Mouse (Mus musculus): ENCODE results near the gene Pnpla8. TPM values are rescaled to one million over a fixed set of nuclear protein-coding genes. Genes with fewer than 3 reads are reported as not detected.
A peak's percentile ranks its signal among the peaks of the same experiment; 100 is the strongest.
"Not testable (repeated sequence)": the region's sequence is repeated elsewhere in the genome, so short reads cannot be mapped to it uniquely, and the experiment has no call there.

Pnpla8 gene
- 100 to 1,000 TPM; 126 to 150 TPM for total RNA-seq (2021)
- long read RNA-seq, experiment 1, full-length matches to known transcripts: 266 of 333 reads
- long read RNA-seq, experiment 1, partial matches to known transcripts: 13 of 333 reads
- long read RNA-seq, experiment 1, other reads (novel, unspliced or antisense): 54 of 333 reads
- long read RNA-seq, experiment 2, full-length matches to known transcripts: 232 of 285 reads
- long read RNA-seq, experiment 2, partial matches to known transcripts: 12 of 285 reads
- long read RNA-seq, experiment 2, other reads (novel, unspliced or antisense): 41 of 285 reads

DNA sequence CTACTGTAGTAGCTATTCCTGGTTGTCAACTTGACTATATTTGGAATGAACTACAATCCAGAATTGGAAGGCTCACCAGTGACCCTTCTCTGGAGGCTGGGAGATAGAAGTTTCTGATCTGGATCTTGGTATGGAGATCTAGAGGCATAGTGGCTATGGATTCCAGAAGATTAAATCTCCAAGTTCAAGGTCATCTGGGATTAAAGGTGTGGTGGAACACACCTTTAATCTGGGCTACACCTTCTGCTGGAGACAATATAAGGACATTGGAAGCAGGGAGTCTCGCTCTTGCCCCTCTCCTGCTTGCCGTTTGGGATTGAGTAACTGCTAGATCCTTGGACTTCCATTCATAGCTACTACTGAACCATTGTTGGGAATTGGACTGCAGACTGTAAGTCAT lies at the start of gene Pnpla8:
Pnpla8 (plus strand) TSS at position 301 of the 400 bp plus-strand sequence.
- DNase-seq (ENCODE audit: low spot score): not testable (repeated sequence)

DNA sequence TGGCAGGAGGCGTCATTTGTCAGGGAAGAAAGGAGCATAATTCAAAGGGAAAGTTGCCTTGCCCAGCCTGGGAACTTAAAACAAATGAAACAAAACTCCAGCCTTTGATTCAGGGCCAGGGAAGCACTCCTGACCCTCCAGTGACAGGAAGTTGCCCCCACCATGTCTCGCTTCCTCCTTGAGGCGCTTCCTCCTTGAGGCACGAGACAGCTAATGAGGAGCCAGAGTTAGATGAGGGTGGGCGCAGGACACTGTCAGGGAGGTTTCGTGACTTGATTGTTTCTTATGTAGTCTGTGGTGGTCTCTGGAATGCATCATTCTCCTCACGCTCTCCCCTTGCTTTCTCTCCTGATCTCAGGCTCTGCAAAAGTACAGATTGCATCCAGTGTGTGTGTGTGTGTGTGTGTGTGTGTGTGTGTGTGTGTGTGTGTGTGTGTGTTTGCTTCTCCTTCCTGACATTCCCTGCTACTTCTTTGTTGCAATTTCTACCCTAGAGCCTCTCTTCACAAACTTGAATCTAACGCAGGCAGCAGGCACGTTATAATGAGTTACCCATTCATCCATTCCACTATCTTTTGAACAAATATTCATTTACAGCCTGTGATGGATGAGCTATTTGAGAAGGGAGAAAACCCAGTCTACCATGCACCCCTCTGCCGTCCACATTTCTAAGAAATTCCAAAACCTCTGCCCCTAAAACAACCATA lies 44.7 kb upstream of the Pnpla8 start:
- DNase-seq (ENCODE audit: low spot score): no peak

DNA sequence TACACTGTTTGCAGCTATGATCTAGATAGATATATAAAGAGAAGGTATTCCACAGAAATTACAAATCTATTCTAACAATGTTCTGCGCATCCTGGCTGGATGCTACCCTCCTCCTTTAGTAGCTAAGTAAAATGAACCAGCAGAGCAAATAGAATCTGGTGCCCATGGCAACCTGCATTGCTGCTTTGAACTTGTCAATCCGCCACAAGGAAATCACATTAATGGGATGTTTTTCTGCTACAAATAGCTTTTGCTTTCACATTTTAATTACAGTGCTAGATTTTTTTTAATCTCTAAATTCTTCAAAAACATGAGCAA lies 44.2 kb upstream of the Pnpla8 start:
- no peak for DNase-seq (ENCODE audit: low spot score)

DNA sequence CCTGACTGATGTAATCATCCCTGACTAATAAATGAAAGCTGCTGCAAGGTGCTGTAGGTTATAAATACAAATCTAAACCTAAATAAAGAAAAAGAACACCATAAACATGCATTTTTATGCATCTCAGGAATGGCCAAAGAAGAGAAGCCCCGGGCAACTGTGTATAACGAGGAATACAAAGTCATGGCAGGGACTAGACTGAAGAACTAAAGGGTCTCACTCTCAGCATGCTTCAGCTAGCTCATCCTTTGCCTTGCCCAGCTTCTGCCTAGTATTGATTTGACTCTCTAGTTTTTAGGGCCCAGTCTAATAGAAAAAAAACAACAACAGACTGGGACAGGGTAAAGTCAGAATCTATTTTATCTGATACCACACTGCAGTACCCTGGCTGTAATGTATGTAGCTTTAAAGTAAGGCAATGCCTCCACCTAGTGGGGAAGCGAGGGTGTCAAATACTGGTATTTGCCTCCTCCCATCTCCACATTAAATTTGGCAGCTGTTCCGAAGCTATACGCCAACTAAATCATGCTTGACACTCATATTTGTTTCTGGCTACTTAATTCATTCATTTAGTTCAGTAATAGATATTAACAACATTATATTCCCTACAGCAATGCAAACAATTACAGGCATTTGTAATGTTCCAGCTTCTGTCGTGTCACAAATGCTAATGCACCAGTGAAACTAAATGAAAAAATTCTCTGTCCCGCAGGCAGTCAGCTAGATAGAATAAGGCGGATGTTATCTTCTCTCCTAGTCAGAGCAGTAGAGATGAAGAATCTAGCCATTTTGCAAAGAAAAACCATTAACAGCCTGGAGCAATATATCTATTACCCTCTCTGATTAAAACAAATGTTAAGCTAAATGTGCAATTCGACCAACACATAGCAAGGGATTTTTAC lies 39.8 kb upstream of the Pnpla8 start:
- peak; percentile 4 for DNase-seq (ENCODE audit: low spot score)

DNA sequence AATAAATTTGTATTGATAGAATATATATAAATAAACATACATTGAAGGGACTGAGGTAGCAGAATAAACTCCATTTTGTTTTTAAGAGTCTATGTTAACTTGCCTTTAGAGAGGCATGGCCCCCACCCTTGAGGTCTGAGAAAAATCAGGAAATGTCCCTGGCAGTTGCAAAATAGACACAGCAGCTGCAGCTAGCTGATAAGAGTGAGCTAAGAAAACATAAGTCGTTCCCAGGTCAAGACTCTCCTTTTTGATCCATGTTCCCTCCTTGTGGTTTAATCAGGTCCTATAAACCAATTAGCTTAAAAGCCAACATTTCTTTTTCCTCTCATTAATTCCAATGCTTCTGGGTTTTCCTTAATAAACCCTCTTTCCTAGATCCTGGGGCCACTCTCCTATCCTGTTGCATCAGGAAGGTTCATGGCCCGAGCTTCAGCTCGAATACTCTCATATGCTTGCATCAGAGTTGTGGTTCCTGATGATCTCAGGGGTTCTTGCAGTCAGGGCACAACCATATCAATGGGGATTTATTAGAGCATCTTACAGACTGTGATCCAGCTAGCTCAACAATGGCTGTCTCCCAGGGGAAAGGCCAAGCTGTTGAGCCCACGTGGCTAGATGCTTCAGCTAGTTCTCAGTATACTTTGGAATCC lies 23.2 kb upstream of the Pnpla8 start:
- no peak for DNase-seq (ENCODE audit: low spot score)

DNA sequence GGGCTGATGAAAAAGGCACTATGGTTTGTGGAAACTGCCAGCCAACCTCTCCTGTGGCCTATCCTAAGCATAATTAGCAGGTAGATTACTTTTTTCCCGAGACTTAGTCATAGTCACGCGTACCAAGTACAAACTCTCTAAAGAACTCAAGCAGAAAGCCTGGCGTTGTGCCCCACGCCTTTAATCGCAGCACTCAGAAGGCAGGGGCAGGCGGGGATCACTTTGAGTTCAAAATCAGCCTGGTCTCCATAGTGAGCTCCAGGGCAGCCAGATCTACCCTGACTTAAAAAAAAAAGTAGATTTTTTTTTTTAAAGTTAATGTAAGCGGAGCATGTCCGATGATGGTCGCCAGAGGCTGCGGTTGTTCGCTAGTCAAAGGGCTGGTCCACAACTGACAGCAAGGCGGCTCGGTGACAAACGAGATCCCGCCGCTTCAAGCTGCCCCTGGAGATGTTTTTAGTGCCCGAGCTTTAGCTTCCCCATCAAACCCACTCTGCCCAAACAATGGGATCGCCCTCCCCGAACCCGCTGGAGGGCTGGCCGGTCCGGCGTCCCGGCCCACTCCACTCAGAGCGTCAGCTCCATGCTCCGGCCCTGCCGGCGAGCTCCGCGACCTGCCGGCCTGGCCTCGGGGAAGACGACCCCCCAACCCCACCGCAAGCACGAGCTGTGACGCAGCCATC lies 11.9 kb upstream of the Pnpla8 start:
- peak; percentile 36 for DNase-seq (ENCODE audit: low spot score)

DNA sequence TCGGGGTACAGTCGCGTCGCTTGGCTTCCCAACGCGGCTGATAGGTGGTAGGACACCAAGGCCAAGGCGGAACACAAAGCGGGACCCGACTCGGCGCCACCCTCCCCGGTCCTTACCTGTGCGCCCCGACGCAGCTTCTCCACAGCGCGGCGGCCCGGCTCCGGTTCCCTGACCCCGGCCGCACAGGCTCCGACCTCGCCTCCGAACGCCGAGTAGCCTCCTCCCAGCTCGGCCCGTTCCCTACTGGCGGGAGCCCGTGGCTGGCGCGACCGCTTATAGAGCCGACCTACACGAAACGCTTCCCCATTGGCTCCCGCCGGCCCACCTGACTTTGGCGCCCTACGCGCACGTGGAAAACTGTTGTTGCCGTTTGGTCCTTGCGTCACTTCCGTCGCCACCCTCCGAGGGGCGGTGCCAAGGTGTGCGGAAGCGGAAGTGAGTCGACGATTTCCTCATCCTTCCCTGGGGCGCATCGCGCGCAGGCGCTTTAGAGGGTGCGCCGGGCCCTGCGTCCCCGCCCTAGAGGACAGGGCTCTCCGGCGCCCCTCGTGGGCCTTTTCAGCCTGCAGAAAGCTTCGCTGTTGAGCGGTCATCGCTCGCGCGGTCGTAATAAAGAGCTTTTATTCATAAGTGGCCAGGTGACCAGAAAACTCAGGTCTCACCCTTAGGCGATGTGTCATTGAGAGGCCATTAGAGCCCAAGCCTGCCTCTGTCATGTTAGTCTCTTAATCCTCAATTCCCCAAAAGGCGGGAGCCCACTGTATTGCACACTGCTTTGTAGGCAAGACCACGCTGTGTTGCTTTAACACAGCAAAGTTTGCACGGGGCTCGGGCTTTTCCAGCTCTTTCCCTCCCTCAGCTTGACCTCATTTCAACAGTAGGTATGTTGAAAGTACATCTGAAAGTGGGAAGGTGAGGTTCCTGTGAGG lies 11.1 kb upstream of the Pnpla8 start, which contains the start of gene Dnajb9:
Dnajb9 (minus strand) TSS at position 503 of the 929 bp plus-strand sequence.
- DNase-seq (ENCODE audit: low spot score): peak; percentile 100

DNA sequence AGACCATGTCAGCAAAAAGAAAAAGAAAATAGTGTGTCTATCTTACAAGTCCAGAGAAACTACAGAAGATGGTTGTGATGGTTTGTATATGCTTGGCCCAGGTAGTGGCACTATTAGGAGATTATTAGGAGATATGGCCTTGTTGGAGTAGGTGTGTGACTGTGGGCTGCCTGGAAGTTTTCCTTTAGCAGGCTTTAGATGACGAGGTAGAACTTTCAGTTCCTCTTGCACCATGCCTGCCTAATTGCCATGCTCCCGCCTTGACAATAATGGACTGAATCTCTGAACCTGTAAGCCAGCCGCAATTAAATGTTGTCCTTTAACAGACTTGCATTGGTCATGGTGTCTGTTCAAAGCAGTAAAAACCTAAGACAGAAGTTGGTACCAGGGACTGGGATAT lies 9.6 kb upstream of the Pnpla8 start:
- DNase-seq (ENCODE audit: low spot score): no peak

DNA sequence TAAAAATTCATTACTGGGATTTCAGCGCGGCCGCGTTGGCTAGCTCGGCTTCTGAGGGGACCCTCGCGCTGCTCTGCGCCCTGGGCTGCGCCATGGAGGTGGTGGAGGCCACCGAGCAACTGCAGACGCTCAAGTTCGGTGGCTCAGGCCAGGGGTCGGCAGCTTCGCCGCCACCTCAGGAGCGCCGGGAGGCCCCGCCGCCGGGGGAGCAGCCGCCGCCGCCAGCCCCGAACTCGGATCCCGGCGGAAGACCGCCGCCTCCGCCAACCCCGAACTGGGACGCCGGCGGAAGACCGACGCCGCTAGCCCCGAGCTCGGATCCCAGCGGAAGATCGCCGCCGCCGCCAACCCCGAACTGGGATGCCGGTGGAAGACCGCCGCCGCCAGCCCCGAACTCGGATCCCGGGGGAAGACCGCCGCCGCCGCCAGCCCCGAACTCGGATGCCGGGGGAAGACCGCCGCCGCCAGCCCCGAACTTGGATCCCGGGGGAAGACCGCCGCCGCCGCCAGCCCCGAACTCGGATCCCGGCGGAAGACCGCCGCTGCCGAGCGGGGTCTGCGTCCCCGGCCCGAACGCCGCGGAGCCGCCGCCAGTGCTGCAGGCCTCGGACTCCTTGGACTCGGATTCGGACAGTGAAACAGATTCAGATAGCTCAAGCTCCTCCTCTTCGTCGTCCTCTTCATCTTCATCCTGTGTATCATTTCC lies 634 bp downstream of the Pnpla8 start:
- DNase-seq (ENCODE audit: low spot score): no peak

DNA sequence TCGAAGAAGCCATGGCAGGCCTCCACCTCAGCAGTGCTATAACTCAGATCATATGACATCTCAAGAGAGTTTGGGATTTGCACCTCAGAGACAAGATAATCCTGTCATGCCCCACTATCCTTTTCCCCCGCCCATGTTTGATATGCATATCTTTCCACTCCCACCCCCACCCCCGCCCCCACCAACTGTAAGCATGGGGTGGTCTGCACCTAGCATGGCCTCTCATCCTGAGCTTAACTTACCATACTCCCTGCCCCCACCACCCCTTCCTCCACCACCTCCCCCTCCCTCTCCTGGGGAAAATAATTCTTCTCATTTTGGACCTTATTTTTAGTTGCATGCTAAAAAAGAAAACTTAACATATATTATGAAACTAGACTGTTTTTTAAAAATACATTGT lies 1.9 kb downstream of the Pnpla8 start:
- no peak for DNase-seq (ENCODE audit: low spot score)

DNA sequence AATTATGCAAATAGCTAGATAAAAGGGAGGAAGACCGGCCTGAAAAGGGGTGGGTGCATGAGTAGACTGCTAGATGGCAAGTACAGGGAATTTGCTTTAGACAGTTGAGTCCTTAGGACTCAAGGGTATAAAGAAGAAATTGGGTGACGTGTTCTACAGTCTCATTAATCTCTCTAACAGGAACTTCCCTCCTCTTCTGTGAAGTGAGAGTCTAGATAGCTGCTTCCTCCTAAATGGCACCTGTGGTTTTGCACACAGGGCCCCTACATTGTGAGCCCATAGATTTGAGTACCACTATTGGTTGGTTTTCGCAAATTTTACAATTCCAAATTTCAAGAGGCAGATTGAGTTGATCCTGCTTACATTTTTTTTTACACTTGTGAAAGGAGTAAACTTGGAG lies 3.5 kb downstream of the Pnpla8 start:
- DNase-seq (ENCODE audit: low spot score): no peak

DNA sequence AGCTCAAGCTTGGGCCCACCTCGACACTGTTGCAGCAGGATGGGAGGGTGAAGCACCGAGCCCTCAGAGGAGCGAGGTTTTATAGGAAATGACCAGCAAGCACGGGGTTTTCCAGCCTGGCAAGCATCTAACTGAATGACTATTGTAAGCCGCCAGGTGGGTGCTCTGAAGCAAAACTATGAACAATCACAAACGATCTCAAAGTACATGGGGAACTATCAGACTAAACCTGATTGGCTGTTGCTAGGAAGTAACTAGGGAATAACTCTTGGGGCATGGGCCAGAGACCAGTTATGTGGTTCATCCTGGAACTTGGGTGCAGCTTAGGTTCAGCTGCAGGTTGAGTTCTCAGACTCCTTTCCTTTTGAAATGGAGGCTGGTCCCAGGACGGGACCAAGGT lies 19.9 kb downstream of the Pnpla8 start:
- no peak for DNase-seq (ENCODE audit: low spot score)

DNA sequence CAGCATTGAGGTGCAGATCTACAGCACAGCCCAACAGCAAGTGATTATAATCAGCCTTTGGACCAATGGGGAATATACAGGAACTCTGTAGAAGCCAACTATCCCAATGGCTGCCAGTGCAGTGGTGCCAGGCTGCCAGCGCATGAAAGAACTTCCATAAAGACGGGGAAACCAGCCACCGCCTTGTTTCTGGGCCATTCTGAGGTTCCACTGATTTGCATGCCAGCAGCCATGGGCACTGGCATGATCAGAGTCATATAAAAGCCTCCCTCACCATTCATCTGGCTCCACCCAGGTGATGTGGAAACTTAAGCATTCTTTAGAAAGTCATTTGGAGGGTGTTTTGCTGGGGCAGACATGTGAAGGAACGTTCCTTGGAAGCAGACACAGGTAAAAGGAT lies 21.2 kb downstream of the Pnpla8 start:
- DNase-seq (ENCODE audit: low spot score): no peak

DNA sequence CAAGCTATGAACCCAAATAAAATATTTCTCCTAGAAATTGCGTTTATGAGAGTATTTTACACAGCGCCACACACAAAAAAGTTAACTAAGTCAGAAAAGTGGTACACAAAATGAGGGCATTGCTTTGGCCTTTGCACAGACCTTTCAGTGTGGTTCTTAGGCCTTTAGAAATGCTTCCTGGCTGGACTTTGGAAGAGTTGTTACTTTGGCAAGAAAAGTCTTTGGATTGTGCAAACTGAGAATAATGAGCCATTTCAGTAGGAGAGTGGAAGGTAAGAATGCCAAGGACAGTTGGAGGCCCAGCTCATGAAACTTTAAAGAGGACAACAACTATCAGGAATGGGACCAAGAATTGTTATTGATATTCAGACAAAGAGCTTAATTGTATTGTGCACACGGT lies 24.6 kb downstream of the Pnpla8 start:
- no peak for DNase-seq (ENCODE audit: low spot score)

DNA sequence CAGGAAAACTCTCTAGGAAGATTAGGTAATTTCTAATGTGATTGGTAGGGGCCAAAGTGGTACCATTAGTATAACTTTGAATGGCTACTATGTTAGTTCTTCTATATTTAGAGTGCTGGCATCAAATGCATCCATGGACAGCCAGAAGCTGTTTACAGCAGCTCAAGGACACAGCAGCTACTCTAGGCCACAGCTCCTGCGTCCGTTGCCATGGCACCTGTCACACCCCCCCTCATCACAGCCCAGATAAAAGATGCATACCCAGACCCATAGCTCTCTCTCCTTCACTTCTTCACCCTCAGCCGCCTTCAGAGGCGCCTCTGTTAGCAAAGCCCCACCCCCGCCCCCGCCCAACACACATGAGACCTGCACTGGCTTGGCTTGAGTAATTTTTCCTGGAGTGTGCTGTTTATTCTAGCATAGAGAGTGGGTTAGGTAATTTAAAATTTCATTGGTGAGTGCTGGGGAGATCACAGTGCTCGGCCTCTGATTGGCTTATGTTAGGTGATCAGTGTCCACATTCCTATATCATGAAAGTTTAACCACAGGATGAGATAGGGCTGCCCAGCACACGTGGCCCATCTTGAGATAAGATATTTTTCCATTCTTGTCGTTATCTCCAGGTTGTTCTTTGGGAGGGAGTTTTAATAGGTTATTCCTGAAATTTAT lies 27.3 kb downstream of the Pnpla8 start:
- no peak for DNase-seq (ENCODE audit: low spot score)

DNA sequence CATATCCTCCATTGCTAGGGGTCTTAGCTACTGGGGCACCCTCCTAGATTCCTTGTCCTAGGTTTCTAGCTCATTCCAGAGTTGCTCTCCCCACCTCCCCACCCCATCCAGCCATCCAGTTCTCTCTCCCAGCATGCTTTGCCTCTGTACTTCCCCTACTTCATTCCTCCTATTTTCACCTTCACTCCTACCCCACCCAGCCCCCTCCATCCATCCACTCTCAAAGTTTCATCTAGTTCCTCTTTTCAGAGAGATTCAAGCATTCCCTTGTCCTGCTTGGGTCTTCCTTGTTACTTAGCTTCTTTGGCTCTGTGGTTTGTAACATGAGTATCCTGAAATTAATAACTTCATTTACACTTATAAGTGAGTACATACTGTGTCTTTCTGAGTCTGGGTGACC lies 41.4 kb downstream of the Pnpla8 start:
- no peak for DNase-seq (ENCODE audit: low spot score)

DNA sequence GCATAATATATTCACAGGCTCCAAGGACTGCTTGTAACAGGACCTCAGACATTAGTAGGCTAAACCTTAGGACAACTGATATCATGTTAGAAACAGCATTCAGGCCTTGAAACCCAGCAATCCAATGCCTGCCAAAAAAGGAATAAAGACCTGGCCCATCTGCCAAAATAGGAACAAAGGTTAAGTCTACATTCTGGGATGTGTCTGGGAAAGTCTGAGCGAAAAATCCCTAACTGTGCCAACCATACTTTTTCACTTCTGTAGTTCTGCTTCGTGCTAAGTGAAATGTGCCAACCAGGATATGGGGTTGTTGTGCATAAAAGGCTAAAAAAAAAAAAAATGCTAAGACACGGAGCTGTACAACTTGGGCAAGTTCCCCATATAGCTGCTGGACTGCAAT lies 44.5 kb downstream of the Pnpla8 start:
- DNase-seq (ENCODE audit: low spot score): no peak

DNA sequence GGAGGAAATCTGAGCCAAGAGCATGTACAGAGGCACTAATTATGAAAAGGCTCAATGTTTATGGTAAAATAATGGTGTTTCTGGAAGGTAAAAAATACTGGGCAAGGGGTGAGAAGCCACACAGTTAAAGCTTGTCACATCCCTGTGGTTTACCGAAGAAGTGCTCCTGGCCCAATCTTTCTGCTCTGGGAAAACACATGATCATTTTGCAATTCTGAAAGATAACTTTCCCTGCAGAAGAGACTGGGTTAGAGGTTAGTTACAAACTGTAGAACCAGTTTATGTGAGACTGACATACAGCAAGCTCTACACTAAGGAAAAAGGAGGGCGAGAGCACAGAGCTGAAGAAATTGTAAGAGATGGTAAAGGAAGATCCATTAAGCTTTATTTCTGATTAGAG lies 46.0 kb downstream of the Pnpla8 start:
- no peak for DNase-seq (ENCODE audit: low spot score)
